ENCODE assay signal across 7 mouse cellular contexts in the genomic region with DNA sequence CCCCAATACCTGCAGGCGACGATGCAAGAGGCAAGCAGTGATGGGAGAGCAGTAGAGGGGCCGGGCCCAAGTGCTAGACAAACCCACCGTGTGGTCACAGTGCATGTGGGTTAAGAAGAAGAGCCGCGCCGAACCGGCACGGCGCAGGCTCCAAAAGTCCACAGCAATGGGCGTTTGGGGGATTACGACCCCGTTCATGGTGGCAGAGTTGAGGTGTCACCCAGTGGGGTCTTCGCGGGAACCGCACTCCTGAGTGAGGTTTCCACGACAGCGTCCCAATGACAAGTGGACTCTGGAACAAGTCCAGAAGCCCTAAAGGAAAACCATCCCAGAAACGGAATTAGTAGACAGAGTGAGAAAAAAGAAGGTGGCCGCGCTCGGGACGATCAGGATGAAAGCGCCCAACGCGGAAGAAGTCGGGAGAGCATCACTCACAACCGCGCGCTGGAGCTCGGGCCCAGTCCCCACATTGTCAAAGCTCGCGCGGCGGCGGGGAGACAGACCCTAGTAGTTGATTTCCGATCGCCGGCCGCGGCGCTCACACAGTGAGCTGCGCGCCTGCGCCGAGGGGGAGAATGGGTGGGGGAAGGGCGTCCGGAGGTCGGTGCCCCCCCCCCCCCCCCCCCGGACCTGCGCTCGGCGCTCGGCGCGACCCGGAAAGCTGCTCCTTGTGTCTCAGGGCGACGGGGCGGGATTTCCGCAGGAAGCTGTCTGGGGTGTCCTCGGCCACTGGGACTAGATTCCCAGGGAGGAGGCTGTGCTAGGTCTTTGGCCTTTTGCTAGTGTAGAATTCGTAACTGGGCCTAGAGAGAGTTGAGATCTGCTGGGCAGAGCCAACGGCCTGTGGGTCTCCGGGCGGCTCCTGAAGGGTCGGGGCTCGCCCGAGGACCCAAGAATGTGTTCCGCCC. TPM values are rescaled to one million over a fixed set of nuclear protein-coding genes. Genes with fewer than 3 reads are reported as not detected.
DNase-seq lines count a peak whose midpoint lies in the region; ATAC-seq lines count a peak whose summit lies in the region.

A gene (minus strand): TSS at position 554 of the 908 bp plus-strand sequence.
A gene (plus strand): TSS at position 630 of the 908 bp plus-strand sequence.
A gene (plus strand): TSS at position 683 of the 908 bp plus-strand sequence.

- peak within 1 kb of the TSS; percentile 94 for H3K27ac ChIP-seq in intestine, embryonic 15.5 days
- H3K27ac ChIP-seq in midbrain, embryonic 10.5 days (replicated peaks): peak within 1 kb of the TSS; percentile 93

- intact Hi-C loops in gastrocnemius, postnatal 36 days (cut with DNase I): loop anchor here (1.0 kb wide), 1 partner anchor 18 kb away; a partner anchor contains a TSS
- intact Hi-C loops in left cerebral cortex, postnatal 25 days (cut with DNase I): loop anchor here (1.0 kb wide), 2 partner anchors 18 to 78 kb away; a partner anchor contains a TSS

- 0 out of 2 replicates have a peak, but pooled peaks cover 4% of the 10 kb centered on the region for H3K36me3 ChIP-seq in intestine, embryonic 15.5 days
- H3K36me3 ChIP-seq in midbrain, embryonic 10.5 days: peaks cover 44% of the 10 kb centered on the region

- no peaks in the 10 kb centered on the region for H3K9me3 ChIP-seq in intestine, embryonic 15.5 days
- H3K9me3 ChIP-seq in midbrain, embryonic 10.5 days (replicated peaks): no peaks in the 10 kb centered on the region

- peak within 1 kb of the TSS; percentile 84 for H3K9ac ChIP-seq in intestine, embryonic 15.5 days

- 0 out of 2 replicates have a peak, but pooled peaks cover 3% of the 10 kb centered on the region for H3K4me1 ChIP-seq in intestine, embryonic 15.5 days (replicated peaks)
- H3K4me1 ChIP-seq in midbrain, embryonic 10.5 days: peaks cover 19% of the 10 kb centered on the region

- ATAC-seq in intestine, embryonic 15.5 days: peak; percentile 98

- peak within 1 kb of the TSS; percentile 73 for H3K4me2 ChIP-seq in intestine, embryonic 15.5 days (replicated peaks)

- DNase-seq in adrenal gland, adult 18-20 months (ENCODE audit: low spot score in 2 of 2): peak; percentile 88 to 90
- peak; percentile 98 for DNase-seq in embryo, embryonic 11 days
- peak; percentile 80 to 91 for DNase-seq in gastrocnemius, postnatal 36 days
- DNase-seq in left cerebral cortex, postnatal 25 days (ENCODE audit: low spot score in 2 of 2): peak; percentile 91
- peak; percentile 95 for DNase-seq in midbrain, embryonic 10.5 days (ENCODE audit: low spot score)
- DNase-seq in right cerebral cortex, postnatal 4 days: peak; percentile 91

- under 1% methylated on average over 69 of the region's 70 CpGs for WGBS in intestine, embryonic 15.5 days
- under 1% methylated on average over 61 of the region's 70 CpGs for WGBS in midbrain, embryonic 10.5 days

- peak within 1 kb of the TSS; percentile 73 for H3K4me3 ChIP-seq in intestine, embryonic 15.5 days (replicated peaks)
- H3K4me3 ChIP-seq in midbrain, embryonic 10.5 days: peak within 1 kb of the TSS; percentile 64

- H3K27me3 ChIP-seq in intestine, embryonic 15.5 days (replicated peaks): no peaks in the 10 kb centered on the region
- no peaks in the 10 kb centered on the region for H3K27me3 ChIP-seq in midbrain, embryonic 10.5 days (ENCODE audit: low read depth, poor library complexity, severe bottlenecking)

RNA-seq across cellular contexts. Expression of the first gene that starts in this region (rescaled TPM):
- total RNA-seq in adrenal gland, adult 18-20 months (2021): 10 to 100 TPM; 11.7 to 14.1 TPM
- 1 to 10 TPM; 2.5 to 5.1 TPM for total RNA-seq in gastrocnemius, postnatal 36 days (2021)
- 21.5 and 22.1 TPM in 2 replicates for polyA plus RNA-seq in intestine, embryonic 15.5 days (2015; fragmentation: Nextera tagmentation; extraction: Ambion mirVana)
- total RNA-seq in left cerebral cortex, postnatal 25 days (2021): 1 to 10 TPM; 5.9 to 7.7 TPM
- 34.8 and 40.8 TPM in 2 replicates for polyA plus RNA-seq in midbrain, embryonic 10.5 days (2016; fragmentation: Nextera tagmentation; extraction: Ambion mirVana)

RNA-seq across cellular contexts. Expression of the second gene that starts in this region (rescaled TPM):
- 10 to 100 TPM; 13.4 to 15.5 TPM for total RNA-seq in adrenal gland, adult 18-20 months (2021)
- total RNA-seq in gastrocnemius, postnatal 36 days (2021): 10 to 100 TPM in 1 of 2 experiments, 1 to 10 TPM in 1; 7.4 to 10.8 TPM
- polyA plus RNA-seq in intestine, embryonic 15.5 days (2015; fragmentation: Nextera tagmentation; extraction: Ambion mirVana): 19.4 and 20.6 TPM in 2 replicates
- total RNA-seq in left cerebral cortex, postnatal 25 days (2021): 10 to 100 TPM; 14.1 to 16.1 TPM
- 21.1 and 23.3 TPM in 2 replicates for polyA plus RNA-seq in midbrain, embryonic 10.5 days (2016; fragmentation: Nextera tagmentation; extraction: Ambion mirVana)

RNA-seq across cellular contexts. Expression of the third gene that starts in this region (rescaled TPM):
- under 1 TPM; 0.13 to 0.43 TPM for total RNA-seq in adrenal gland, adult 18-20 months (2021)
- total RNA-seq in gastrocnemius, postnatal 36 days (2021): under 1 TPM in 1 of 2 experiments, not detected in 1; 0.49 TPM
- not detected in 2 replicates for polyA plus RNA-seq in intestine, embryonic 15.5 days (2015; fragmentation: Nextera tagmentation; extraction: Ambion mirVana)
- total RNA-seq in left cerebral cortex, postnatal 25 days (2021): under 1 TPM; 0.16 to 0.32 TPM
- 0.22 TPM in 2 replicates for polyA plus RNA-seq in midbrain, embryonic 10.5 days (2016; fragmentation: Nextera tagmentation; extraction: Ambion mirVana)

Comparison
In these comparisons a context has a peak if more than half of its experiments do, and no peak if none do; other contexts are left out.
1. Peak in every context shown above with its lines: DNase-seq, ATAC-seq, H3K4me3 ChIP-seq and H3K27ac ChIP-seq.